Mouse (Mus musculus) midbrain, embryonic 12.5 days (tissue): Measurements from ENCODE around the gene Satb1. TPM values are rescaled to one million over a fixed set of nuclear protein-coding genes. Genes with fewer than 3 reads are reported as not detected.

Experiments used
- ATAC-seq: fragments of 200-750 bp; cut with Nextera tagmentation; 2 replicates; pipeline ENCODE4 v1.8.0; 2017; ENCODE audit warnings: low read depth, moderate TSS enrichment, moderate library complexity; ENCODE audit not compliant: low FRiP score
- H3K27ac ChIP-seq: fragments of 300-500 bp; sonication (generic); replicated peaks from 2 replicates; pipeline ENCODE4 v1.5.1; 2016; ENCODE audit warnings: mild to moderate bottlenecking
- H3K27me3 ChIP-seq: fragments of 300-500 bp; sonication (generic); 2 replicates; pipeline ENCODE4 v1.6.1; 2016; ENCODE audit warnings: mild to moderate bottlenecking
- H3K36me3 ChIP-seq: fragments of 300-500 bp; sonication (generic); 2 replicates; pipeline ENCODE4 v1.6.1; 2016
- H3K4me1 ChIP-seq: fragments of 300-500 bp; sonication (generic); 2 replicates; pipeline ENCODE4 v1.6.1; 2016
- H3K4me2 ChIP-seq: fragments of 300-500 bp; sonication (generic); replicated peaks from 2 replicates; pipeline ENCODE4 v1.6.1; 2016; ENCODE audit warnings: mild to moderate bottlenecking, moderate library complexity
- H3K4me3 ChIP-seq: fragments of 300-500 bp; sonication (generic); 2 replicates; pipeline ENCODE4 v1.5.1; 2016; ENCODE audit warnings: mild to moderate bottlenecking
- H3K9ac ChIP-seq: fragments of 300-500 bp; sonication (generic); replicated peaks from 2 replicates; pipeline ENCODE4 v1.6.1; 2016; ENCODE audit warnings: mild to moderate bottlenecking, moderate library complexity
- H3K9me3 ChIP-seq: fragments of 300-500 bp; sonication (generic); 2 replicates; pipeline ENCODE4 v1.6.1; 2016; ENCODE audit warnings: mild to moderate bottlenecking
- WGBS: fragments of 180-500 bp; shearing (Covaris S2); methylation state at CpG from one replicate; pipeline ENCODE4 v1.1.7; 2016; 5-methylcytosine and 5-hydroxymethylcytosine counted together
- polyA plus RNA-seq: library from polyadenylated mRNA; unstranded; fragments of >200 nt; fragmentation: Nextera tagmentation; extraction: Ambion mirVana; gene quantifications from 2 replicates; pipeline ENCODE4 v1.2.1, GENCODE M21; 2016

Satb1 gene
- polyA plus RNA-seq, 1 experiment from 2014 or later: 35.9 TPM

DNA sequence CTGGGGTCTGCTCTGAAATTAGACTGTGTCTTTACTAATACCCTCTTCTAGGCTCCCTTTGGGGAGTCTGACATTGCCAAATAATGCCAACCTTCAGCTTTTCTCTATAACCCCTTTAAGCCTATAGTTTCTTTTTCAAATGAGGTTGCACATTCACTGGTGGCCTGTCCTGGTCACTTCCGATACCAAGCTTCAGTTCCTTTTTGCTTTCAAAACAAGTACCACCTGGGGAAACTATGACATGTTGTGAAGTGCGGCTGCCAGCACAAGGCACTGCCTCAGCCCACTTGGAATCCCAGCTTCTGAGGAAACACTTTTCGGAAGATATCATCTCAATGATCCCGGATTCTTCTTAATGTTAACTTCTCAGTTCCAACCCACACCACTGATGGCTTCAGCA is 145.9 kb downstream of the Satb1 start:
- no peak overlapping the region for H3K27ac ChIP-seq
- H3K27me3 ChIP-seq: no peaks in the 10 kb centered on the region
- no peak overlapping the region for H3K9ac ChIP-seq
- no peak for ATAC-seq
- H3K4me2 ChIP-seq: no peak overlapping the region
- 91% methylated on average over 4 of the region's 4 CpGs for WGBS
- no peaks in the 10 kb centered on the region for H3K36me3 ChIP-seq
- H3K4me3 ChIP-seq: no peak overlapping the region
- no peaks in the 10 kb centered on the region for H3K4me1 ChIP-seq
- no peaks in the 10 kb centered on the region for H3K9me3 ChIP-seq
